Mouse (Mus musculus) cerebellum, adult 18-20 months (tissue): ENCODE measurements around the gene Syde1.

Experiments used
- DNase-seq, 2 experiments: peaks; one replicate each; pipeline ENCODE4 v3.0.0; 2021

Syde1 gene

DNA sequence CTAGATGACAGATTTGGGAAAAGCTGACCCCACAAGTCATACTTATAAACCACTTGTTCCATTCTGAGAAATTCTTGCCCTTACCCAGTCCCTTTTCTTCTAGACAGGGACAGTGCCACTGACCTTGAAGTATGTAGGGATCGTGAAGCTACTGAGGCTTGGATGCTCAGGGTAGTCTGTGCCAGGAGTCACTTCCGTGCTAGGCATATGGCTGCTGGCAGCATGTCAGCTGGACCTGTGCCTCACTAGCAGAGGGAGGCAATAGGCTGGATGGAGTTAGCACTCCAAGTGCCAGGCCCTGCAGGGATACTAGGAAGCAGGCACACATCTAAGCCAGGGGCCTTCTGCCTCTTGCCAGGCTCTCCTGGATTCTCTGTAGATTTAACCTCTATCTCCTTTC lies 16.1 kb downstream of the Syde1 start:
- DNase-seq = peak; percentile 94

- no peak for DNase-seq
Measured at GRCm38 (mm10) chr10:78575105-78575632, 16.6 kb downstream of the Syde1 start.

DNA sequence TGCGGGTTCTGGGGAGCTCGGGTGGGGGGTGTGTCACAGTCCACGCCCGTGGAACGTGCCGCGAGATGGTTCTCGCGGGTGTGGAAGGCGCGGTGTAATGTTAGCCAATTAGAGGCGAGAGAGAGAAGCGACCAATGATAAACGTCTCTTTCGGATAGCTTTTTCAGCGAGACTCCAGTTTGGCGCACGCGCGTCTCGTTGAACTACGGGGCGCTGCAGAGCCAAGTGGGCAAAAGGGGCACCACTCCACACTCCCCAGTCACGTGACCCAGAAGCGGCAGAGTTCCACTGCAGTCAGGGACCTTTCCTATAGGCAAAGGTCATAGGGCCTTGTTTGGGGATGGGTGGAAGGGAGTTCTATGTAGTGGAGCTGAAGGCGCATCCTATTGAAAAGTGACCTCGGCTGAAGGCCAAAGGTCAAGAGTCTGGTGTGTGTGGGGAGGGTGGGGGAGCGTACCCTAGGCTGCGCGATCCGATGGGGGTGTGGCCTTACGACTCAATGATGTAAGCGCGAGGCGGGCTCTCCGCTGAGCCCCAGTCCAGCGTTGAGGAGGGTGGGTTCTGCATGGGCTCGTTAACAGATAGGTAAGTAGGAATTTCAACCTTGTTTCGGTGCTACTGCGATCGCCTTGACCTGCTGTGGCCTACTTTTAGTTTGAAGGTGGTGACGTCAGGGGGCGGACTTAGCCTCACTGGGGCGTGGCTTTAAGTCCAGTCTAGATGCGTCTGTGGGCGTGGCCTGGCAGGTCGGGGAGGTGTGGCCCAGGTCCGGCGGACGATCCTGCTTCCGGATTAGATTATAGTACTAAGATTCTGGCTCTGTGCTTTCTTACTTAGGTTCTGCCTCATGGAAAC lies 17.3 kb downstream of the Syde1 start, which contains the start of gene Ilvbl:
Ilvbl (plus strand) TSS at position 97 of the 855 bp plus-strand sequence.
- peak; percentile 95 for DNase-seq

- peak in 1 of 2 experiments; percentile 4 for DNase-seq
Measured at GRCm38 (mm10) chr10:78573226-78573625, 18.5 kb downstream of the Syde1 start.

DNA sequence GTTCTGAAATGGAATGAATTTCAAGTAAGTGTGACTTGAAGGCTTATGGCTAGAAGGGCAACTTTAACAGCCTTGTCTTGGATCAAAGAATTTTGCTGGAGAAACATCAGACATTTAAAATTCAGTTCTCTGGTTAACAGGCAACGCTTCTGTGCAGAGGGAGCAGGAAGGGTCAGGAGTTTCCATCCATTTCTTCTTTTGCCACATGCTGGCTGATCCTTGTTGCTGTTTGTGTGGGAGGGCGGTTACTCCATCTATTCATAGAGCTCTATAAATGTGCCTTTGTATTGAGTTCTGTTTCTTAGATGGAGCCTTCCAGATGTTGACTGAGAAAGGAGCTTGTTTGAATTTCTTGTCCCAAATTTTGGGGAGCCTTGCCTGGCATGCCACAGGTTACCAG lies 20.9 kb downstream of the Syde1 start:
- DNase-seq = no peak

GRCm38 (mm10) chr10:78570416-78570815 lies 21.3 kb downstream of the Syde1 start:
- DNase-seq = no peak

- DNase-seq = no peak
Measured at GRCm38 (mm10) chr10:78569686-78570085, 22.1 kb downstream of the Syde1 start.

GRCm38 (mm10) chr10:78569191-78569590 lies 22.6 kb downstream of the Syde1 start:
- DNase-seq = no peak

- DNase-seq = no peak
Measured at GRCm38 (mm10) chr10:78565070-78565469, 26.7 kb downstream of the Syde1 start.

GRCm38 (mm10) chr10:78540943-78541342 lies 50.8 kb downstream of the Syde1 start:
- peak; percentile 45 to 64 for DNase-seq
